Mouse (Mus musculus) spleen, adult 2 months (tissue): Measurements from ENCODE around the gene Retnla. TPM values are rescaled to one million over a fixed set of nuclear protein-coding genes. Genes with fewer than 3 reads are reported as not detected.
"Not testable (repeated sequence)": the region's sequence is repeated elsewhere in the genome, so short reads cannot be mapped to it uniquely, and the experiment has no call there.

Experiments
- DNase-seq, 2 experiments: peaks; one replicate each; pipeline versions ENCODE4 v3.0.0 to v3.0.0-alpha.2; 2012 to 2021; ENCODE audit warnings: low spot score in 2 of 2, low read depth in 1 of 2
- H3K27ac ChIP-seq: fragments of 200-500 bp; 2 replicates; pipeline ENCODE4 v1.5.1; 2012; ENCODE audit warnings: low read length, inconsistent platforms; ENCODE audit not compliant: insufficient read depth
- H3K27me3 ChIP-seq: fragments of 200-500 bp; 2 replicates; pipeline ENCODE4 v1.6.1; 2012; ENCODE audit warnings: mild to moderate bottlenecking, moderate library complexity, low read length, inconsistent platforms; ENCODE audit not compliant: control insufficient read depth, insufficient read depth
- H3K36me3 ChIP-seq: fragments of 200-500 bp; 2 replicates; pipeline ENCODE4 v1.6.1; 2012; ENCODE audit warnings: mild to moderate bottlenecking, low read length, inconsistent platforms; ENCODE audit not compliant: control insufficient read depth, insufficient read depth
- H3K4me1 ChIP-seq: fragments of 200-500 bp; 2 replicates; pipeline ENCODE4 v1.6.1; 2011; ENCODE audit warnings: inconsistent platforms; ENCODE audit not compliant: control insufficient read depth, insufficient read depth, insufficient read length
- H3K4me3 ChIP-seq: fragments of 200-500 bp; 2 replicates; pipeline ENCODE4 v1.5.1; 2011; ENCODE audit warnings: mild to moderate bottlenecking, inconsistent platforms; ENCODE audit not compliant: insufficient read depth, insufficient read length; ENCODE audit errors: extremely low read depth
- CTCF ChIP-seq: fragments of 200-500 bp; IDR thresholded peaks from 2 replicates; pipeline ENCODE4 v1.5.1; 2011; ENCODE audit warnings: mild to moderate bottlenecking, inconsistent platforms; ENCODE audit not compliant: insufficient read depth, insufficient read length, insufficient replicate concordance; ENCODE audit errors: extremely low read depth
- POLR2A ChIP-seq: fragments of 200-500 bp; IDR thresholded peaks from 2 replicates; pipeline ENCODE4 v1.6.1; 2011; ENCODE audit warnings: low read depth, low read length, inconsistent platforms
- WGBS: fragments of 180-500 bp; shearing (Covaris S2); methylation state at CpG from one replicate; pipeline ENCODE4 v1.1.7; 2018; 5-methylcytosine and 5-hydroxymethylcytosine counted together
- polyA plus RNA-seq: library from polyadenylated mRNA; depleted of rRNA; stranded (reverse); fragments of >200 nt; gene quantifications from 2 replicates; pipeline ENCODE4 v1.2.3, GENCODE M21; 2012; rRNA removed

The Retnla gene
- polyA plus RNA-seq, 1 experiment = 5.4 TPM

- H3K4me3 ChIP-seq = no peak overlapping the region
- DNase-seq = no peak
- H3K4me1 ChIP-seq = no peaks in the 10 kb centered on the region
- H3K27ac ChIP-seq = no peak overlapping the region
- no peaks in the 10 kb centered on the region for H3K36me3 ChIP-seq
- TF ChIP-seq CTCF (no peak), POLR2A (no peak)
- WGBS = 84% methylated on average over 4 of the region's 4 CpGs
- H3K27me3 ChIP-seq = no peaks in the 10 kb centered on the region
Observed at GRCm38 (mm10) chr16:48843671-48844386, 1.5 kb downstream of the Retnla start.

- H3K27ac ChIP-seq, H3K27me3 ChIP-seq, DNase-seq, H3K36me3 ChIP-seq, H3K4me3 ChIP-seq, H3K4me1 ChIP-seq: not testable (repeated sequence)
- WGBS = 55% methylated on average over 1 of the region's 1 CpGs
Observed at GRCm38 (mm10) chr16:48865004-48865403, 22.7 kb downstream of the Retnla start.

GRCm38 (mm10) chr16:48867690-48868089 is 25.3 kb downstream of the Retnla start:
- no peaks in the 10 kb centered on the region for H3K36me3 ChIP-seq
- no peak overlapping the region for H3K4me3 ChIP-seq
- no peak for TF ChIP-seq CTCF
- TF ChIP-seq POLR2A = no peak
- H3K4me1 ChIP-seq = no peaks in the 10 kb centered on the region
- H3K27me3 ChIP-seq = no peaks in the 10 kb centered on the region
- WGBS = 86% methylated on average over 2 of the region's 2 CpGs
- DNase-seq = no peak
- no peak overlapping the region for H3K27ac ChIP-seq

GRCm38 (mm10) chr16:48868663-48869062 is 26.3 kb downstream of the Retnla start:
- H3K27ac ChIP-seq = no peak overlapping the region
- TF ChIP-seq POLR2A (no peak), CTCF (no peak)
- WGBS = 39% methylated on average over 1 of the region's 1 CpGs
- no peaks in the 10 kb centered on the region for H3K4me1 ChIP-seq
- no peaks in the 10 kb centered on the region for H3K36me3 ChIP-seq
- DNase-seq = no peak
- no peaks in the 10 kb centered on the region for H3K27me3 ChIP-seq
- H3K4me3 ChIP-seq = no peak overlapping the region

- H3K4me1 ChIP-seq = no peaks in the 10 kb centered on the region
- 90% methylated on average over 3 of the region's 3 CpGs for WGBS
Observed at GRCm38 (mm10) chr16:48869671-48870070, 27.3 kb downstream of the Retnla start.

GRCm38 (mm10) chr16:48871754-48872153 is 29.4 kb downstream of the Retnla start:
- no peak for TF ChIP-seq CTCF
- Histone ChIP-seq H3K4me3 (no peak overlapping the region), H3K27ac (no peak overlapping the region), H3K27me3 (no peaks in the 10 kb centered on the region), H3K36me3 (no peaks in the 10 kb centered on the region), H3K4me1 (no peaks in the 10 kb centered on the region)
- WGBS = 93% methylated on average over 1 of the region's 1 CpGs
- DNase-seq = no peak

More at GRCm38 (mm10) chr16:48869671-48870070, 27.3 kb downstream of the Retnla start:
- no peak overlapping the region for H3K4me3 ChIP-seq
- H3K27ac ChIP-seq = no peak overlapping the region
- DNase-seq = no peak
- H3K36me3 ChIP-seq = no peaks in the 10 kb centered on the region
- H3K27me3 ChIP-seq = no peaks in the 10 kb centered on the region
- TF ChIP-seq POLR2A = no peak
- TF ChIP-seq CTCF = no peak

- Histone ChIP-seq H3K4me3 (no peak within 1 kb of the TSS), H3K27ac (no peak within 1 kb of the TSS), H3K4me1 (no peaks in the 10 kb centered on the region)
Observed at GRCm38 (mm10) chr16:48872321-48872720, 30.0 kb downstream of the Retnla start, which contains the start of gene Retnlg. Retnlg (plus strand) TSS chr16:48872621.

GRCm38 (mm10) chr16:48890733-48891132 is 48.4 kb downstream of the Retnla start:
- Histone ChIP-seq H3K27ac (no peak overlapping the region), H3K36me3 (no peaks in the 10 kb centered on the region), H3K4me1 (no peaks in the 10 kb centered on the region), H3K4me3 (no peak overlapping the region), H3K27me3 (no peaks in the 10 kb centered on the region)
- WGBS = 70% methylated on average over 2 of the region's 2 CpGs
- no peak for DNase-seq
- no peak for TF ChIP-seq CTCF
- no peak for TF ChIP-seq POLR2A

More at GRCm38 (mm10) chr16:48872321-48872720, 30.0 kb downstream of the Retnla start, which contains the start of gene Retnlg:
- no peaks in the 10 kb centered on the region for H3K27me3 ChIP-seq
- no peaks in the 10 kb centered on the region for H3K36me3 ChIP-seq
- no peak for DNase-seq
- 83% methylated on average over 4 of the region's 4 CpGs for WGBS
- no peak for TF ChIP-seq CTCF

Other genes with a start within 250 kb of the Retnla start
- 1.0 and 1.3 TPM in 2 replicates for gene Trat1, start 70.5 kb upstream of the Retnla start, polyA plus RNA-seq
- gene Retnlb, start 25.7 kb upstream of the Retnla start, polyA plus RNA-seq = not detected in 2 replicates
- gene Retnlg, start 30.1 kb downstream of the Retnla start, polyA plus RNA-seq = 16.1 and 42.0 TPM in 2 replicates
- 1.4 and 1.5 TPM in 2 replicates for gene Dzip3, start 151.6 kb downstream of the Retnla start, polyA plus RNA-seq
- gene Cip2a, start 151.6 kb downstream of the Retnla start, polyA plus RNA-seq = 1.1 and 1.3 TPM in 2 replicates
- not detected in 2 replicates for gene Myh15, start 214.9 kb downstream of the Retnla start, polyA plus RNA-seq